Mouse (Mus musculus) cortical plate, adult 2 months (tissue): Measurements from ENCODE around the gene Ythdf1. TPM values are rescaled to one million over a fixed set of nuclear protein-coding genes. Genes with fewer than 3 reads are reported as not detected.

ENCODE experiments used
- H3K27ac ChIP-seq: fragments of 200-500 bp; 2 replicates; pipeline ENCODE4 v1.5.1; 2012; ENCODE audit warnings: low read length, control low read depth, inconsistent platforms; ENCODE audit not compliant: insufficient read depth
- H3K4me1 ChIP-seq: fragments of 200-500 bp; 2 replicates; pipeline ENCODE4 v1.6.1; 2011; ENCODE audit warnings: low read length; ENCODE audit not compliant: control insufficient read depth, insufficient read depth
- H3K4me3 ChIP-seq: fragments of 200-500 bp; 2 replicates; pipeline ENCODE4 v1.5.1; 2011; ENCODE audit warnings: mild to moderate bottlenecking, low read length, control low read depth; ENCODE audit not compliant: insufficient read depth
- CTCF ChIP-seq: fragments of 200-500 bp; IDR thresholded peaks from 2 replicates; pipeline ENCODE4 v1.5.1; 2011; ENCODE audit warnings: mild to moderate bottlenecking, control low read depth, low read length; ENCODE audit not compliant: insufficient read depth; ENCODE audit errors: extremely low read depth
- POLR2A ChIP-seq: fragments of 200-500 bp; IDR thresholded peaks from 2 replicates; pipeline ENCODE4 v1.6.1; 2011; ENCODE audit warnings: mild to moderate bottlenecking, low read length, control low read depth; ENCODE audit not compliant: insufficient read depth; ENCODE audit errors: extremely low read depth
- polyA plus RNA-seq: library from polyadenylated mRNA; depleted of rRNA; stranded (reverse); fragments of >200 nt; gene quantifications from 2 replicates; pipeline ENCODE4 v1.2.3, GENCODE M21; 2012

Gene Ythdf1
- polyA plus RNA-seq, 1 experiment = 49.1 TPM

- TF ChIP-seq CTCF (no peak), POLR2A (peak; percentile 22; the same call in 1 of the 2 replicates)
- Histone ChIP-seq H3K4me1 (peaks cover 4% of the 10 kb centered on the region), H3K27ac (peak overlapping the region; percentile 40), H3K4me3 (no peak overlapping the region)
These were observed 24.8 kb downstream of the Ythdf1 start for GRCm38 (mm10) chr2:180895837-180896525.

GRCm38 (mm10) chr2:180895321-180895720 lies 25.4 kb downstream of the Ythdf1 start:
- peak overlapping the region; percentile 78; the same call in 1 of the 2 replicates for H3K4me3 ChIP-seq
- TF ChIP-seq POLR2A (no peak), CTCF (no peak)
- H3K4me1 ChIP-seq = peaks cover 4% of the 10 kb centered on the region
- H3K27ac ChIP-seq = peak overlapping the region; percentile 40

DNA sequence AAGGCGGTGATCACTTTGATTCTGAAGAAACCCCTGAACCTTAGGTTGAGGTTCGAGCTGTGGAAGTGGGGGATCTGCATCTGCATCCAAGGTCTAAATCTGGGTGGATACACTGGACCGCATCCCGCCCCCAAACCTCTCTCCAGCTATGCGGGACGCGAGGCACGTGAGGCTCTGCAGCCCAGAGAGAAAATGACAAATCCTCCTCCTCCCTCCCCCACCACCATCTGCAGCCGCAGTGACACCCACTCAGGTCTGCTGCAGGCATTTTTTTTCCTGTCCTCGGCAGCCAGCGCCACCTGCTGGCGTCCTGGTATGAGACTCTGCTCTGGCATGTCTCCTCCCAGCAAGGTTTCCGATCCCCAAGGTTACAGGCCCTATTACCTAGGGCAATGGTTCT lies 26.0 kb downstream of the Ythdf1 start:
- H3K4me3 ChIP-seq = peak overlapping the region; percentile 78
- TF ChIP-seq POLR2A = peak; percentile 68
- peak; percentile 82 for TF ChIP-seq CTCF
- peaks cover 6% of the 10 kb centered on the region for H3K4me1 ChIP-seq
- H3K27ac ChIP-seq = peak overlapping the region; percentile 87

DNA sequence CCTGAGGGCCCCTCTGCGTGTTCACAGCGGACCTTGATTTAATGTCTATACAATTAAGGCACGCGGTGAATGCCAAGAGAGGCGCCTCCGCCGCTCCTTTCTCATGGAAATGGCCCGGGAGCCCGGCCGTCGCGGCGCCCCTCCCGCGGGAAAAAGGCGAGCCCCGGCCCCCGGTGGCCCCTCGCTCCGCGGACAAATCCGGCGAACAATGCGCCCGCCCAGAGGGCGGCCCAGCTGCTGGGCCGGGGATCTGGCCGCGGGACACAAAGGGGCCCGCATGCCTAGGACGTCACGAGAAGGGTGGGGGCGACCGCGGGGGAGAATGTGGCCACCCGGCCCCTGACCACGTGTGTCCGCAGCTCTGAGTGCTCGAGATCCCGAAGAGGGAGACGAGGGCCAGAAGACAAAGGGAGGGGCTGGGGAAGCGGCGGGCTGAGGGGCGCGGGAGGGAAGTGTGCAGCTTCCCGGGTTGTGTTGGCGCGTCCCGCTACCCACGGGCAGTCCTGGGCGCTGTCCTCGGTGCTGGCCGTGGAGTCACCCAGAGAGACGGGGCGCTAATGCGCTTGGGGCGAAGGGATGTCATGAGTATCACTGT lies 26.6 kb downstream of the Ythdf1 start:
- H3K27ac ChIP-seq = peak overlapping the region; percentile 87
- peaks cover 6% of the 10 kb centered on the region for H3K4me1 ChIP-seq
- no peak for TF ChIP-seq CTCF
- H3K4me3 ChIP-seq = peak overlapping the region; percentile 78

DNA sequence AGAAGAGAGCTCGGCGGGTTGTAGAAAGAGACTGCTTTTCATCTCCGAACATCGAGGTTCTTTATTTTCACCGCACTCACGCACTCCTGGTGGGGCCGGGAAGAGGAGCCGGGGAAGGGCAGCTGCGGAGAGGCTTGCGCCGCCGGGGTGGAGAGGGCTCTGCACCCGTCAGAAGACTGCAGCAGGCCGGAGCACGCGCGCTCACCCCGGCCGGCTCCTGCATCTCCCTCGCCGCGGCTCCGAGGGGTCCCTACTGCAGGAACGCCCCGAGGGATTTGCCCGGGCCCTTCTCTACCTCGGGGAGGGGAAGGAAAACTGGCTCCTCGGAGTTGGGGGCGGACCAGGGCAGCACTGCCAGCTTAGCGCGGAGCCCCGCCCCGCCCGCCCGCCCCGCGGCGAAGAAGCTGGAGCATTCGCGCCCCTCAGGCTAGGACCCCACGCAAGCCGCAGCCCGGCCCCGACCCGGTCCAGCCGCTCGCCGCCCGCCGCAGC lies 27.2 kb downstream of the Ythdf1 start:
- Histone ChIP-seq H3K4me1 (peaks cover 6% of the 10 kb centered on the region), H3K4me3 (peak overlapping the region; percentile 78), H3K27ac (peak overlapping the region; percentile 94)
- TF ChIP-seq POLR2A (no peak), CTCF (no peak)

DNA sequence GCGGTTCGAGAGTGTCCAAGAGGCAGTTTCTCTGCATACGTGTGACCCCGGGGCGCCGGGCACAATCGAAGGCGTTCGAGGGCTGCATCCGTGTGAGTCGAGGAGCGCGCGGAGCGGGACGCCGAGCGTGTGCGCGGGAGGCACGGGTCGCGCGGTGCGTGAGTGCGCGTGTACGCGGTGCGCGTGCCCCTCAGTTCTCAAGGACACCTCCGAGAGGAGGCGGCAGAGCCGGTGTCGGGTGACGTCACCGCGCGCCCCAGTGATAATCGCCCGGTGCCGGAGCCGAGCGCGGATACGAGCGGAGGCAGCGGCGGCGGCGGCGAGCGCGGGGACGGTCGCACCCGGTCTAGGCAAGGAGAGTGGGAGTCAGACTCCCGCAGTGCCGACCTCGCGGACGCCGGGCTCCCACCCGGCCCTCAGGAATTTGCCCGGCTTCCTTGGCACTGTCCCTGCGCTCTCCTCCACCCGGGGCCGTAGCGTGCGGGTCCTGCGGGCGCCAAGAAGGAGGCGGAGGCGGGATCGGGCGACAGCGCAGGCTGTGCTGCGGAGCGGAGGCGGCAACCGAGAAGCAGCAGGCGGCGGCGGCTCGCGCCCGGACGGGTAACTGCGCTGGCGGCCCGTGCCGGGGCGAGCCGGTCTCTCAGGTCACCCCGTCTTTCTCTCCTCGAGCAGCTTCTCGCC lies 27.8 kb downstream of the Ythdf1 start:
- peaks cover 6% of the 10 kb centered on the region for H3K4me1 ChIP-seq
- peak overlapping the region; percentile 95 for H3K27ac ChIP-seq
- H3K4me3 ChIP-seq = peak overlapping the region; percentile 78
- TF ChIP-seq POLR2A (peak; percentile 66), CTCF (no peak)

GRCm38 (mm10) chr2:180891835-180892323 lies 28.9 kb downstream of the Ythdf1 start:
- Histone ChIP-seq H3K4me1 (peaks cover 4% of the 10 kb centered on the region), H3K4me3 (peak overlapping the region; percentile 78), H3K27ac (peak overlapping the region; percentile 95)
- TF ChIP-seq CTCF (no peak), POLR2A (no peak)

- Histone ChIP-seq H3K4me3 (peak overlapping the region; percentile 78), H3K4me1 (peaks cover 4% of the 10 kb centered on the region), H3K27ac (peak overlapping the region; percentile 95)
- TF ChIP-seq CTCF = no peak
- peak; percentile 51; the same call in 1 of the 2 replicates for TF ChIP-seq POLR2A
These were observed 29.5 kb downstream of the Ythdf1 start for GRCm38 (mm10) chr2:180891075-180891834.
